Comparison of ENCODE assay signal across 12 mouse cellular contexts in the genomic region with DNA sequence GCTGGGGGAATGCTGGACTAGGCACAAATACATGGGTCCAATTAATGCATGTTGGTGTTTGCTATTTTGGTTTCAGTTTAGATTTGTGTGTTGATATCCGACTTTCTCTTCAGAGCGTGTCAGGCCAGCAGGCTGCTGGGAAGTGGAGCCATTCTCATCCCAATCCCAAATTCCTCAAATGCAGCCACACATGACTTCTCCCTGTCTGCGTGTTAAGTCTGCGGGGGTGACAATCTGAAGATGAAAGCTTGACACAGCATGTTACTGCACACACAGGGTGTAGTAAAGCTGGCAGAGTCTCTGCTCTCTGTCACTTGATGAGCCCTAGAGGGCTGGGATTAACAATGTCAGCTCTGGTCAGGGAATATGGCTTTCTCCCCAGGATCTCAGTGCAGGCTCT. TPM values are rescaled to one million over a fixed set of nuclear protein-coding genes. Genes with fewer than 3 reads are reported as not detected.
DNase-seq lines count a peak whose midpoint lies in the region; ATAC-seq and TF ChIP-seq lines count a peak whose summit lies in the region.
"Had no signal": no experiment of that assay in that cellular context is flagged by ENCODE, and none has a peak within 500 bp of the region (broad histone marks: within the 10 kb centered on the region; RNA-seq: fewer than 3 reads in every experiment).

No protein-coding gene starts in this region.

- peak overlapping the region; percentile 14; the same call in 1 of the 2 replicates for H3K4me2 ChIP-seq in kidney, postnatal 0 days (ENCODE audit: low read length)
- peak overlapping the region; percentile 14; the same call in 1 of the 2 replicates for H3K4me2 ChIP-seq in embryonic facial prominence, embryonic 12.5 days (replicated peaks)
- peak overlapping the region; percentile 39 for H3K4me2 ChIP-seq in forebrain, embryonic 12.5 days
- peak overlapping the region; percentile 38 for H3K4me2 ChIP-seq in limb, embryonic 13.5 days (replicated peaks)

- no peak overlapping the region for H3K9ac ChIP-seq in kidney, postnatal 0 days (ENCODE audit: low read depth, low read length)
- no peak overlapping the region for H3K9ac ChIP-seq in embryonic facial prominence, embryonic 12.5 days
- no peak overlapping the region; the same call in 1 of the 2 replicates for H3K9ac ChIP-seq in forebrain, embryonic 12.5 days
- no peak overlapping the region for H3K9ac ChIP-seq in limb, embryonic 13.5 days

- no peak for DNase-seq in kidney, postnatal 0 days (ENCODE audit: low spot score)
- no peak for DNase-seq in kidney, adult 9 months
- DNase-seq in MN1 (ENCODE audit: low spot score): no peak
- no peak for DNase-seq in frontal cortex, postnatal 14 days (ENCODE audit: low spot score in 2 of 2)
- DNase-seq: heart, adult 11 months; spleen, adult 18-20 months; thymus, postnatal 14 days had no signal

- no peak for TF ChIP-seq CTCF in kidney, postnatal 0 days (IDR thresholded peaks at IDR 0.05; ENCODE audit: low read depth)

- ATAC-seq in kidney, postnatal 0 days (replicated peaks; ENCODE audit: low FRiP score, low read depth): peak; percentile 57; the same call in 1 of the 2 replicates
- peak; percentile 38; the same call in 1 of the 2 replicates for ATAC-seq in embryonic facial prominence, embryonic 12.5 days (ENCODE audit: insufficient number of reproducible peaks, insufficient read depth, low FRiP score, low TSS enrichment)
- ATAC-seq in forebrain, embryonic 12.5 days (ENCODE audit: low FRiP score): peak; percentile 34
- ATAC-seq in limb, embryonic 13.5 days (ENCODE audit: low FRiP score, low read depth): peak; percentile 25
- ATAC-seq: inflammation-experienced regulatory T-cells, adult 6 months had no signal

- H3K27me3 ChIP-seq in kidney, postnatal 0 days (ENCODE audit: insufficient read depth, low read length): no peaks in the 10 kb centered on the region
- no peaks in the 10 kb centered on the region for H3K27me3 ChIP-seq in embryonic facial prominence, embryonic 12.5 days
- H3K27me3 ChIP-seq in forebrain, embryonic 12.5 days: no peaks in the 10 kb centered on the region
- no peaks in the 10 kb centered on the region for H3K27me3 ChIP-seq in limb, embryonic 13.5 days
- H3K27me3 ChIP-seq: megakaryocyte, embryonic 14.5 days had no signal

- WGBS in kidney, postnatal 0 days: 16% methylated on average over 4 of the region's 4 CpGs
- 14% methylated on average over 4 of the region's 4 CpGs for WGBS in embryonic facial prominence, embryonic 12.5 days
- 11% methylated on average over 4 of the region's 4 CpGs for WGBS in forebrain, embryonic 12.5 days
- 14% methylated on average over 4 of the region's 4 CpGs for WGBS in limb, embryonic 13.5 days

- no peak overlapping the region for H3K4me3 ChIP-seq in kidney, postnatal 0 days (replicated peaks; ENCODE audit: low read depth, low read length)
- no peak overlapping the region for H3K4me3 ChIP-seq in embryonic facial prominence, embryonic 12.5 days
- H3K4me3 ChIP-seq in forebrain, embryonic 12.5 days (replicated peaks): no peak overlapping the region
- H3K4me3 ChIP-seq in limb, embryonic 13.5 days: no peak overlapping the region
- H3K4me3 ChIP-seq: megakaryocyte, embryonic 14.5 days had no signal

- peaks cover 15% of the 10 kb centered on the region; the same call in 1 of the 2 replicates for H3K4me1 ChIP-seq in kidney, postnatal 0 days (replicated peaks; ENCODE audit: insufficient read depth, low read length)
- H3K4me1 ChIP-seq in embryonic facial prominence, embryonic 12.5 days: peaks cover 44% of the 10 kb centered on the region
- H3K4me1 ChIP-seq in forebrain, embryonic 12.5 days: peaks cover 15% of the 10 kb centered on the region
- peaks cover 53% of the 10 kb centered on the region for H3K4me1 ChIP-seq in limb, embryonic 13.5 days

- H3K27ac ChIP-seq in kidney, postnatal 0 days: peak overlapping the region; percentile 86
- H3K27ac ChIP-seq in embryonic facial prominence, embryonic 12.5 days: peak overlapping the region; percentile 88
- peak overlapping the region; percentile 56; the same call in 1 of the 2 replicates for H3K27ac ChIP-seq in forebrain, embryonic 12.5 days
- peak overlapping the region; percentile 75 for H3K27ac ChIP-seq in limb, embryonic 13.5 days

- H3K36me3 ChIP-seq in kidney, postnatal 0 days (ENCODE audit: insufficient read depth, low read length): no peaks in the 10 kb centered on the region
- H3K36me3 ChIP-seq in embryonic facial prominence, embryonic 12.5 days: no peaks in the 10 kb centered on the region
- H3K36me3 ChIP-seq in forebrain, embryonic 12.5 days (replicated peaks): no peaks in the 10 kb centered on the region
- no peaks in the 10 kb centered on the region for H3K36me3 ChIP-seq in limb, embryonic 13.5 days

- no peaks in the 10 kb centered on the region for H3K9me3 ChIP-seq in kidney, postnatal 0 days (replicated peaks; ENCODE audit: low read length)
- H3K9me3 ChIP-seq in embryonic facial prominence, embryonic 12.5 days: no peaks in the 10 kb centered on the region
- H3K9me3 ChIP-seq in forebrain, embryonic 12.5 days: no peaks in the 10 kb centered on the region
- H3K9me3 ChIP-seq in limb, embryonic 13.5 days: no peaks in the 10 kb centered on the region
- H3K9me3 ChIP-seq: megakaryocyte, embryonic 14.5 days had no signal

RNA-seq across cellular contexts. Expression of gene Rasl11b, which starts 20.0 kb away (rescaled TPM):
- 96.5 and 99.9 TPM in 2 replicates for polyA plus RNA-seq in kidney, postnatal 0 days (2015; fragmentation: Nextera tagmentation; extraction: Ambion mirVana)
- 134 and 140 TPM in 2 replicates for polyA plus RNA-seq in embryonic facial prominence, embryonic 12.5 days (2016; fragmentation: Nextera tagmentation; extraction: Ambion mirVana)
- polyA plus RNA-seq in forebrain, embryonic 12.5 days (2016; fragmentation: Nextera tagmentation; extraction: Ambion mirVana): 29.1 and 31.5 TPM in 2 replicates
- polyA plus RNA-seq in limb, embryonic 13.5 days (2015; fragmentation: Nextera tagmentation; extraction: Ambion mirVana): 147 and 149 TPM in 2 replicates
